Mouse (Mus musculus) T-cell, adult 66 days (primary cell): ENCODE measurements around the gene Tnfsf18. TPM values are rescaled to one million over a fixed set of nuclear protein-coding genes. Genes with fewer than 3 reads are reported as not detected.

ENCODE experiments used
- total RNA-seq, 2 experiments: library from RNA; stranded (reverse); gene quantifications; 3 replicates in 1 of 2; 4 replicates in 1 of 2; pipeline ENCODE4 v1.2.4; 2023

Gene Tnfsf18
- not detected for total RNA-seq

DNA sequence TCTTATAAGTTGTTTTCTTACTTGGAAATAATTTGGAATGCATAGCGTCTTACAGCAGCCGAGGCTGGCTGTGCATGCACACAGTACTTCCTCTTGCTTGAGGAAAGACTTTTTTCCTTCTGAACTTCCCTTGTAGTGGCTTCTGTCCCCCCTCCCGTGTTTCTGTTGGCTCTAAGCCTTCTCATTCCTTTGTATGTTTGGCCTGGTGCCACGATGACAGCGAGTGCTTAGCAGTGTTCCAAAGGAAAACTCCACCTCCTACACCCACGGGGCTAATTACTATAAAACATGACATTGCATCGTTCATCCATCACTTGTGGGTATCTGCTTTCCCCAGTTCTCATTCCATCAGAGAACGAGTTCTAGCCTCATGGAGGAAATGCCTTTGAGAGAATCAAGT, at the start of gene Tnfsf18:
Gene Tnfsf18, plus strand, starts transcription at position 313 of the 400 bp plus-strand sequence.

Other genes starting within 250 kb of the Tnfsf18 start
- gene Prdx6, start 243.4 kb upstream of the Tnfsf18 start, total RNA-seq: 100 to 1,000 TPM; 271 to 302 TPM
- gene Tnfsf4, start 99.2 kb upstream of the Tnfsf18 start, total RNA-seq: not detected